Mouse (Mus musculus) central nervous system, embryonic 11.5 days (tissue): ENCODE results near the gene Ehbp1l1. TPM values are rescaled to one million over a fixed set of nuclear protein-coding genes. Genes with fewer than 3 reads are reported as not detected.

ENCODE experiments used
- polyA plus RNA-seq: library from polyadenylated mRNA; depleted of rRNA; stranded (reverse); fragments of >200 nt; gene quantifications from 2 replicates; pipeline ENCODE4 v1.2.3, GENCODE M21; 2012; rRNA removed

Gene Ehbp1l1
- 22.1 and 44.1 TPM in 2 replicates for polyA plus RNA-seq

GRCm38 (mm10) chr19:5725767-5726515, at the start of gene Ehbp1l1:
TSS of gene Ehbp1l1 (minus strand) at chr19:5726317.

GRCm38 (mm10) chr19:5770925-5771860, 45.1 kb upstream of the Ehbp1l1 start, which contains the start of gene Scyl1:
TSS of gene Scyl1 (minus strand) at chr19:5771419.

GRCm38 (mm10) chr19:5740320-5741317, 14.5 kb upstream of the Ehbp1l1 start, which contains the start of gene Ltbp3:
TSS of gene Ltbp3 (plus strand) at chr19:5740904.

GRCm38 (mm10) chr19:5729444-5729815, 3.3 kb upstream of the Ehbp1l1 start, which contains the start of gene Fam89b:
TSS of gene Fam89b (minus strand) at chr19:5729653.

GRCm38 (mm10) chr19:5704163-5704800, 21.8 kb downstream of the Ehbp1l1 start, which contains the start of gene Kcnk7:
TSS of gene Kcnk7 (plus strand) at chr19:5704367.

GRCm38 (mm10) chr19:5688200-5689087, 37.7 kb downstream of the Ehbp1l1 start, which contains the start of the genes Map3k11 and Pcnx3:
TSS of gene Map3k11 (plus strand) at chr19:5688742.
TSS of gene Pcnx3 (minus strand) at chr19:5688908.

GRCm38 (mm10) chr19:5662981-5663913, 62.9 kb downstream of the Ehbp1l1 start, which contains the start of gene Sipa1:
TSS of gene Sipa1 (minus strand) at chr19:5663707.

Other genes with a start within 250 kb of the Ehbp1l1 start
- 38.4 and 39.4 TPM in 2 replicates for gene Mus81, start 237.9 kb downstream of the Ehbp1l1 start, polyA plus RNA-seq
- 1,441 and 1,801 TPM in 2 replicates for gene Cfl1, start 235.9 kb downstream of the Ehbp1l1 start, polyA plus RNA-seq
- gene 1700020D05Rik, start 222.5 kb downstream of the Ehbp1l1 start, polyA plus RNA-seq: 2.5 and 3.1 TPM in 2 replicates
- 20.7 and 24.6 TPM in 2 replicates for gene Snx32, start 215.8 kb downstream of the Ehbp1l1 start, polyA plus RNA-seq
- gene Ovol1, start 165.7 kb downstream of the Ehbp1l1 start, polyA plus RNA-seq: 0.14 and 0.21 TPM in 2 replicates
- gene Ap5b1, start 158.3 kb downstream of the Ehbp1l1 start, polyA plus RNA-seq: 1.6 and 2.3 TPM in 2 replicates
- 132 and 429 TPM in 2 replicates for gene Rnaseh2c, start 124.4 kb downstream of the Ehbp1l1 start, polyA plus RNA-seq
- 106 and 112 TPM in 2 replicates for gene Kat5, start 116.1 kb downstream of the Ehbp1l1 start, polyA plus RNA-seq
- gene Rela, start 88.8 kb downstream of the Ehbp1l1 start, polyA plus RNA-seq: 27.4 and 40.6 TPM in 2 replicates
- gene Sipa1, start 62.6 kb downstream of the Ehbp1l1 start, polyA plus RNA-seq: 35.6 and 40.2 TPM in 2 replicates
- gene Map3k11, start 37.6 kb downstream of the Ehbp1l1 start, polyA plus RNA-seq: 28.3 and 30.6 TPM in 2 replicates
- gene Pcnx3, start 37.4 kb downstream of the Ehbp1l1 start, polyA plus RNA-seq: 79.9 and 82.1 TPM in 2 replicates
- 0.05 TPM in 1 of 2 replicates, not detected in the other for gene Kcnk7, start 21.9 kb downstream of the Ehbp1l1 start, polyA plus RNA-seq
- 139 and 148 TPM in 2 replicates for gene Fam89b, start 3.3 kb upstream of the Ehbp1l1 start, polyA plus RNA-seq
- gene Ltbp3, start 14.6 kb upstream of the Ehbp1l1 start, polyA plus RNA-seq: 25.0 and 41.3 TPM in 2 replicates
- gene Scyl1, start 45.1 kb upstream of the Ehbp1l1 start, polyA plus RNA-seq: 75.2 and 92.9 TPM in 2 replicates
- 22.2 and 23.3 TPM in 2 replicates for gene Frmd8, start 149.0 kb upstream of the Ehbp1l1 start, polyA plus RNA-seq
- gene Slc25a45, start 151.5 kb upstream of the Ehbp1l1 start, polyA plus RNA-seq: 2.3 and 3.2 TPM in 2 replicates
- 9.3 and 9.8 TPM in 2 replicates for gene Tigd3, start 167.8 kb upstream of the Ehbp1l1 start, polyA plus RNA-seq
- 187 and 201 TPM in 2 replicates for gene Dpf2, start 186.7 kb upstream of the Ehbp1l1 start, polyA plus RNA-seq
- gene Cdc42ep2, start 198.5 kb upstream of the Ehbp1l1 start, polyA plus RNA-seq: 2.4 and 2.9 TPM in 2 replicates
- 74.4 and 80.7 TPM in 2 replicates for gene Pola2, start 237.9 kb upstream of the Ehbp1l1 start, polyA plus RNA-seq